Mouse (Mus musculus) spleen, embryonic (tissue): ENCODE data around the gene Cpne2.

Experiments used
- CTCF ChIA-PET: fragments of 350-600 bp; sonication (Branson Sonifier 250); formaldehyde crosslinking; loops from one replicate; lab custom pipeline; 2022; lab: Charles Lee

Gene Cpne2

DNA sequence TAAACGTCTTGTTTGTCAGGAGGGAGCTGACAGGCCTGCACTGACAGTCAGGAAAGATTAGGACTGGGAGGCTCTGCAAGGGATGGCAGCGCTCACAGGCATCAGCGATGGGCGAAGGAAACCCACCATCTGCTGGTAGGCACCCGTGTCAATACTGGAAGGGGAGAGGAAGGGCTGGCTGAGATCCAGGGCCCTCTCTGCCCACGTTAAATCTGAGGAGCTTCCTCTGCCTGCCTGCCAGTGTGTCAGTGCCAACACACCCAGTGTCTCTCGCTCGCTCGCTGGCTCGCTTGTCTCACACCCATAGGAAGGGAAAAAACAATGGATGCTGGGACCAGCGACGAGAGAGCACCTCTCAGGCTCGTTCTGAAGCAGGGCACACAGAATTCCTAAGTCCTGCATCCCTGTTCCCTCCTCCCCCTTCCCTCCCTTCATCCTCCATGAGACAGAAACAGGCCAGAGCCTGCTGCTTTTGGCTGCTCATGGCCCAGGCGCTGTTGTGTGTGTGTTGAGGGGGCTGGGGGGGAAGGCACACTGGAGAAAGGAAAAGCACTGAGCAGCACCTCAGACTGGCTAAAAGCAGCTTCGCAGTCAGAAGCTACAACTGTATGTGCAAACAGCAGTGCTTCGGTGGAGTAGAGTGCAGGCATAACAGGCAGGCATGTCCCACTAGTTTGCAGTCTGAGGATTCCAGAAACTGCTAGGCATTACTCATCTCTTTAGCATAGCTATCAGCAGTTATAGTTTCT is 41.5 kb downstream of the Cpne2 start:
- CTCF ChIA-PET: no interaction called here

GRCm38 (mm10) chr8:94575148-94575547 is 42.4 kb downstream of the Cpne2 start:
- CTCF ChIA-PET: no interaction called here

DNA sequence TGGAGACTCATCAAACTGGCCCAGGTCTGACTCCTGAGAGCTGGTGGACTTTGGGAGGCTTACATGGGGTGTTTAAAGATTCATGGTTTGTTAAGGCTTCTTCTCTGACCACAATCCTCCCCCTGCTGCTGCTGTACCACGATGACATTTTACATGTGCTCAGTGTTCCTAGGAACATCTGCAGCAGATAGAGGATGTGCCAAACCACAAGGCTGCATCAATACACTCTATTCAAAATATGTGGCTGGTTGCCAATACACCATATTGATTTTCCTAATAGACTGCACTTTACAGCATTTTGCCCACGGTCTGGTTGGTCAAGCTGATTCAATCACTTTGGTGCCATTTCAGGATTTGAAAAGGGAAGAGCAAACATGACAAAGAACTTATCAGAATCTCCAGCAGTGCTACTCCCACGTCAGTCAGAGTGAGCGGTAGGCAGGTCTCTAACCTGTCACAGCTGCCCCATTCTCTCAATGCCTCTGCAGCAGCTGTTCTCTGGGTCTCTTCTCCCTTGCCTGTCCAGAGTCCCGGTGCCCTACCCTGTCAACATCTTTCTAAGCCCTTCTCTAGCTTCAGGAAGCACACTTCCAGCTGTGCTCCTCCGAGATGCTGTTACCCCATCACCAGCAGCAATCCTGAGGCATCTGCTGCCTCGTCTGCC is 49.2 kb downstream of the Cpne2 start:
- CTCF ChIA-PET: no interaction called here

GRCm38 (mm10) chr8:94582569-94582968 is 49.8 kb downstream of the Cpne2 start:
- CTCF ChIA-PET: no interaction called here

DNA sequence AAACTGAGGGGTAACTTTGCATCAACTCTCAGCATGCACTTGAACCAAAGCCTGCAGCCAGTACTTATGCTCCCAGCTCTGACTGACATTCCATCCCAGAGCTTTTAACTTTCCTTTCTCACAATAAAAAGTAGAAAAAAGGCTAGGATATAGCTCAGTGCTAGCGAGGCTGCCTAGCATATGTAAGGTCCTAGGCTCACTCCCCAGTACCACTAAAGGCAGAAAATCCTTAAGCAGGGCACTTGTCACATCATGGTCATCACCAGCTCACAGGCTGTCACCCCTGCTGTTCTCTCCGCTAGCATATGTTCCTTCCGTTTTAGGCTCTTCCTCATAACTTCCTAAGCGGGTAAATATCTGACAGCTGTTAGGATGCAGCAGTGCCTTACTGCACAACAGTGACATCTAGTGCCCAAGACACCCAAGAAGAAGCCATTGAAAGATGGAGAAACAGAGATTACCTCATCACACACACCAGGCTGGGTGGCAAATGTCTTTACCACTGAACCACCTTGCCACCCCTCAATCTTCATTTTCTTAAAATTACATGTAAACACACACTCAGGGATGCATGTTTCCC is 51.5 kb downstream of the Cpne2 start:
- CTCF ChIA-PET: interaction anchor here (0.6 kb wide), 2 partner anchors 85 to 160 kb away, joined by 3 to 10 read pairs; no protein-coding TSS in a partner anchor

GRCm38 (mm10) chr8:94591691-94592090 is 58.9 kb downstream of the Cpne2 start:
- CTCF ChIA-PET: no interaction called here

DNA sequence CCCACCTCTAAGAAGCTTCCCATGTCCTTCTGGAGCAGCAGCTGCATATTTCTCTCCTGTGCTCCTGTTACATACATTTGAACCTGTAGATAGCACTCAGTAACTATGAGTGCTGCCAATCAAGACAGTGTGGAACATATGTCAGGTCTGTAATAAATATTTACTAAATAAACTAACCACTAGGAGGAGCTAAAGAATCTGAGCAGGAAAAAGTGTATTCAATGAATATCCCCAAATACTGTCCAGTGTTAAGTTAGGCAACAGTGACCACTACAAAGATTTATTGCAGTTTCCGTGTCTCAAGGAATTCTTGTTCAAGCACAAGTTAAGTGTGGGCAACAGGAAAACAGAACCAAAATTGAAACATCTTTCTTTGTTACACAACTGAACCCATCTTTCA is 61.4 kb downstream of the Cpne2 start:
- CTCF ChIA-PET: interaction anchor here (0.5 kb wide), 1 partner anchor 108 kb away, joined by 3 read pairs; no protein-coding TSS in a partner anchor

DNA sequence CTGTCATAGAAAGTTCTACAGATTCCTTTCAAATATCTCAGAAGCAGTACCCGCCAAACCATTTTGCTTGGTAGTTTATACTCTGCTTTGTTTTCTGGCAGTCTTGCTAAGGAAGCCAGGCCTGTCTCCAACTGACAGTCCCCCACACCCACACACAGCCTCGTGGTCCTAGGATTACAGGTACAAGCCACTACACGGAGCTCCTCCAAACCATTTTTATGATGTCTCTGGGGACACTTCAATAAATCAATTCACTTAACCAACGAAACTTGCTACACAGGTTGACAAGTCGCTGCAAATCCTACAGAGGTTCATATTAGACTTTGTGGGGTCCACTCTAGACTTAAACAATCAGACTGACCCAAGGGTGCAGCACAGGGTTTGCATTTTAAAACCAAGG is 67.7 kb downstream of the Cpne2 start:
- CTCF ChIA-PET: interaction anchor here (0.6 to 1.2 kb wide), 3 partner anchors 12 to 101 kb away, joined by 3 to 15 read pairs (median 3); no protein-coding TSS in a partner anchor

GRCm38 (mm10) chr8:94601034-94601606 is 68.3 kb downstream of the Cpne2 start:
- CTCF ChIA-PET: interaction anchor here (0.6 kb wide), 1 partner anchor 100 kb away, joined by 3 read pairs; no protein-coding TSS in a partner anchor

- CTCF ChIA-PET: no interaction called here
Measured at GRCm38 (mm10) chr8:94601607-94602385, 69.0 kb downstream of the Cpne2 start, which contains the start of the genes Rspry1 and Fam192a. Gene Rspry1 (plus strand): TSS chr8:94601937. Gene Fam192a (minus strand): TSS chr8:94601997.

GRCm38 (mm10) chr8:94602471-94603131 is 69.8 kb downstream of the Cpne2 start:
- CTCF ChIA-PET: no interaction called here

DNA sequence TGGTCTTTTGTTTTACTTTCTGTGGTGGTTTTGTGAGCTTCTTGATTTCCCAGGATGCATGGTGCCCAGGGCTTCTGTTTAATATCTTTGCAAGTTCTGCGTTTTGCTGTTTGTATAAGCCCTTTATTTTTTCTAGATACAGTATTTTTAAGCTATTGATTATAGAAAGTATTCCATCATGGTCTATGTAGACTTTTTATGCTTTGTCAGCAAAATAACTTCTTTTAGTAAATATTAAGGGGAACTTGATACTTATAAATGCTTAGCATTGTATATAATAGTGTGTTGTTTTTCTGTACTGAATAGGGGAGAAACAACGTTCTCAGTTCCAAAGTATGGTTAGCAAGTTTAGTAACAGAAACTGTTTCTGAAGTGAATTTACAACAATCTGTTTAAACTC is 71.2 kb downstream of the Cpne2 start:
- CTCF ChIA-PET: no interaction called here

DNA sequence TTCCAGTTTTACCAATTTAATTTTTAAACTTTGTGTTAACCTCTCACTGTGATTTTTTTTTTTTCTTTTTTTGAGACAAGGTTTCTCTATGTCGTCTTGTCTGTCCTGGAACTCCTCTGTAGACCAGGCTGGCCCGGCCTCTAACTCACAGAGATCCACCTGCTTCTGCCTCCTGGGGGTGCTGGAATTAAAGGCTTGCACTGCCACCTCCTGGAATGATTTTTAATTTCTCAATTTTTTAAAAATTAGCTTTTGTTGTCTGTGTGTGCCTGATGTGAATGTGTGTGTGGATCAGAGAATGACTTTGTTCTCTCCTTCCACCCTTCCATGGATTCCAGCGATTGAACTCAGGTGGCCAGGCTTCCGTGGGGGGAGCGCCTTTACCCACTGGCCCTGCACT is 74.3 kb downstream of the Cpne2 start:
- CTCF ChIA-PET: no interaction called here
